Mouse (Mus musculus): ENCODE data around the gene Ttc30b.

DNA sequence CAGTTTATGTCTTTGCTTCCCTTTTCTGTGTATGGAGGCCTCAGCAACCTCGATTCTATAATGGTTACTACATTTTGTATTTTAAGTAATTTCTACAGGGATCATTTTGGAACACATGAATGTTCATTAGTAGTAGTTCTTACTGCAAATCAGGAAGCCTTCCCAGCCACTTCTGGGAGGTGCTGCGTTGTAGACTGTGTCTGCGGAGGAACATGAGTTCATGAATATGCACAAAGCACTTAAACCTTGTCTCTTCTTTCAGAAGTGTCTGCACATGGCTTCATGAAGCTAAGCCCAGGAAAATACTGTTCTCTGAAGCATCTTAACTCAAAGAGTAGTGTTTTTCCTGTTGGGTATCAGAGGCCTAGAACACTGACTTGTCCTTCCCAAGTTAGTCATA lies 10.4 kb downstream of the Ttc30b start:
- TF ChIP-seq EP300 (IDR thresholded peaks at IDR 0.05; ENCODE audit: low read depth) (no peak), CTCF (IDR thresholded peaks at IDR 0.05; ENCODE audit: low read depth) (no peak)
